Mouse (Mus musculus) CH12F3 (cell line): ENCODE data around the gene E130208F15Rik.

Experiments used
- in situ Hi-C: fragments of 300-500 bp; cut with MboI; formaldehyde crosslinking; loops from 2 replicates; pipeline ENCODE4 v1.14.3; 2020; ENCODE audit warnings: low sequenced_read_pairs

Gene E130208F15Rik

DNA sequence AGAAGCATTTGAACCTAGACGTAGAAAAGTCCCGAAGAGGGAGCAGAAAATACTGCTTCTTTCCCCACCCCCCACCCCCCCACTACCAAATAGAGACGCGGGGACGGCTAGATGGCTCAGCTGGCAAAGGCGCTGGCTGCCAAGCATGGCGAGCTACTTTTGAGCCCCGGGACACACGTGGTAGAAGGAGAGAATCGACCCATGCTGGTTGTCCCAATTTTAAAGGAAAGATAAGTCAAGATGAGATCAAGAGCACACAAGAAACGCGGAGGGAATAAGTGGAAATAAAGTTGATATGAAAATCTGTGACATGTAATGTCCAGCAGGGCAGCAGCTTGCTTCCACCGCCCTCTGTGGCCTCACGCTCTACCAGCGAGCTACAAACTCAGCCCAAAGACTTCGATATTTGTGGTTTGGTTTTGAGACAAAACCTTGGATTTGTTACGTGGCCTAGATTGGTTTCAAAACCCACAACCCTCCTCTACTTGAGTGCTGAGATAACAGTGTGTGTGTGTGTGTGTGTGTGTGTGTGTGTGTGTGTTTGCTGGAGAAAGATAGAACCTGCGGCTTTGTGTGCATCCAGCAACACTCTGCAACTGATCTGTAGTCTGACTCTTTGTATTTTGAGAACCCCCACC, 11.2 kb downstream of the E130208F15Rik start:
- in situ Hi-C loops = no loop called here

DNA sequence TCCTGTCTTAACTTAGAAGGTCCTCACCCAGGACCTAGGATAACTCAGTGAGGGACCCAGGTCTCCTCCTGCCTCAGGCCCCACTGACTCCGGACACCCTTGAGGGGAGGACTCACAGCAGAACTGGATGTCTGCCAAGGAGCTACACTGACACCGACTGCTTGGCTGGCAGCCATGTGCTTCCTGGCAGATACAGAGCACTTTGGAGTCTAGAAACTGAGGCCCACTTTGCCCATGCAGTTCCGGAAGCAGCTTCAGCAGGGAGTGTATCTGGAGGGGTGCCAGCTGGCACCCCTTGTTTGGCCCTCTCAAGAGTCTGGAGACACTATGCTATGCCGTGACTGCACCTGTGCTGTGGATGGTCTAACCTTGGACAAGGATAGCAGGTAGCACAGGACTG, 11.9 kb downstream of the E130208F15Rik start:
- in situ Hi-C loops = no loop called here

DNA sequence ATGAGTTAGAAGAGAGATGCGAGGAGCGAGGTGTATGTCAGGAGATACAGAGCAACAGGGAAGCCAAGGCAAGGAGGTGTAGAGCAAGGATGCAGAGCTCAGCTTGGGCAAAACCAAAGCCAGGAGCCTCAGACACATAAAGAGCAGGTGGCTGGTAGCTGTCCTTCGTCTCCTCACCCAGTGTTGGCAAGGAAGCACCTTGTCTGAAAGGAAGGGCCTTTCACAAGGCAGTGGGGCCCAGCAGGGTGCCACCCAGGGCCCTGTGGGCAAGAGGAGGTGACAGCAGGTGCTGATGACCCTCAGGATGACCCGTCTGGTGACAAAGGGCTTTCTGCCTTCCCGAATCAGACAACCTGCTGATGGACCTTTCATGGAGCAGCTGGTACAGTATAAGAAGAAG, 13.0 kb downstream of the E130208F15Rik start:
- in situ Hi-C loops = no loop called here

DNA sequence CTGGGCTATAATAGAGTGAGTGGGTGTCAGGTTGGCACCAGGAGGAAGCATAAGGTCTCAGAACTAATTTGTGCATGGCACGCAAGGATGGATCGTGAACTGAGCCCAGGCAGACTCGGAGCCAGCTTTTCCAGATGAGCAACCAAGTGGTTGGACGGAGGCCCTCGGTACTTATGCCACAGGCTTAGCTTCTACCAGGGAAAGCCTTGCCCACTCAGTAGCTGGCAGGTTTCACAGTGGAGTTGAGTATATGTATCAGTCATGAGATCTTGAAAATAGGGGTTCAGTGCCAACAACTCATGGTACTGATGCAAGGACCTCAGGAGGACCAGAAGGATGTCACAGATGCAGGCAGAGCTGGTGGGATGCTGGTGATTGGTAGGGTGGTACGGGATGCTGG, 14.1 kb downstream of the E130208F15Rik start:
- in situ Hi-C loops = no loop called here

DNA sequence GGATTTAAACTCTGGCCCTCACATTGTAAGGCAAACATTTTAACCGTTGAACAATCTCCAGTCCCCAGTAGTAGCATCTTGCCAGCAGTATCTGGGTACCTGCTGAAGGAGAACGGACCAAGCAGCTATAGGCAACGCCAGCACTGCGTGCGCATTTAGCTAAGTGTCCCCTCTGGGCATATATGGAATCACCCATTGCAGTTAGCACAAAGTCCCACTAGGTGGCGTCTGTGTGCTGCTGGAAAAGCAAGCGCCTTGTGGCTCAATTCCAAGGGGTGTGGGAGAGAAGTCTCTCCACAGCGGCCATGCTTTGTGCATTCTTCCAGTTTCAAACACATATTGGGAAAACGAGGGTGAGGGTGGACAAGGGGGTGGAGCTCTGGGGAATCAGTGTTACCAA, 14.8 kb downstream of the E130208F15Rik start:
- in situ Hi-C loops = no loop called here

DNA sequence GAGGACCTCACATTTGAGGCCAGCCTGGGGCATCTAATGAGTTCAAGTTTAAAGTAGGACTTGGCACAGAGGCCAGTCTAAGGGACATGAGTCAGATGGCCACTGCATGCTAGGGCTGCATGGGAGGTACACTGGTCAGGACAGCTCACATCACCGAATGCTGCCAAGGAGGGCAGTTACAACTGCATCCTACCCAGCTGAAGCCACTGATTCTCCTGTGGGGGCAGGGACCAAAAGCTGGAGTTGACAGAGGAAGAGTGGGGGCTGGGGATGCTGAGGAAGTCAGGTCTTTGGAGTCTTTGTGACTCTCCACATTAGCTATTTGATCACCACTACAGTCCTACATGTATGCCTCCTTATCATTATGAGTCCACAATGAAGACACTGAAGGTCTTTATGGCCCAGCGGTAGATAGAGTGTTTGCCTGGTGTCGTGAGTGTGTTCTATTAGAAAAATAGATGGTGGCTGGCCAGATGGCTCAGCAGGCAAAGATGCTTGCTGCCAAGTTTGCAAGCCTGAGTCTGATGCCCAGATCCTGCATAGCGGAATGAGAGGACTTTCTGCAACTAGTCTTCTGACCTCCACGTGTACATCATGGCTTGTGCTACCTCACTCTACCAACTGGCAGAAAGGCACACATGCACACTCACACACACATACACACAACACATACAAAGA, 18.0 kb downstream of the E130208F15Rik start:
- in situ Hi-C loops = no loop called here

DNA sequence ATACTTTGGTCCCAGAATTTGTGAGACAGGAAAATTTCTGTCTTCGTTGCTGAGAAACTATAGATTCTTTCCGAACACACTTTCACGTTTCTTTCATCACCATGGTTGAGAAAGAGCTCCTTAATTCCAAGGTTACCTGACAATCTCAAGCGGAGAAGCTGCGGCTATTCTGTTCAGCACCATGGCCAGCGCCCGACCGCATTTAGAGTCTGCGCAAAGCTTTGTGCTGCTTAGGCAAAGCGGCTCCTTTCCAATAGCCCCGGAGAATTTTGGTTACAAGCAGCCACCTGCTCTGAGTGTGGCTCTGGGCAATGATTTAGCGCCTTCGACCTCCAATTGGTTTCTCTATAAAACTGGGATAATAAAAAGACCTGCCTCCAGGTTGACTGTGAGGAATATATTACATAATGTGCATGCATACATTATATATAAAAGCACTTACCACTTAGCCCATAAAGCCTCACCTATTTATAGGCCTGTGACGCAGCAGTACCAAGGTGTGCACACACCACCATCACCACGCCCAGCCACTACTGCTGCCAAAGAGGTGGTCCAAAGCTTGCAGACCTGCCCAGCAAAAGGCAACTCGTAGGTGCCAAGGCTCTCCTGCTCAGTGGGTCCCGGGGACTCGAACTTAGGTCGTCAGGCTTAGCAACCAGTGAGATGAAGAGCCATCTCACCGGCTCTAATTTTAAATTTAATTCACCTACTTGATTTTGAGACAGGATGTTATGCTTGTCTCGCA, 25.3 kb downstream of the E130208F15Rik start:
- in situ Hi-C loops = no loop called here

DNA sequence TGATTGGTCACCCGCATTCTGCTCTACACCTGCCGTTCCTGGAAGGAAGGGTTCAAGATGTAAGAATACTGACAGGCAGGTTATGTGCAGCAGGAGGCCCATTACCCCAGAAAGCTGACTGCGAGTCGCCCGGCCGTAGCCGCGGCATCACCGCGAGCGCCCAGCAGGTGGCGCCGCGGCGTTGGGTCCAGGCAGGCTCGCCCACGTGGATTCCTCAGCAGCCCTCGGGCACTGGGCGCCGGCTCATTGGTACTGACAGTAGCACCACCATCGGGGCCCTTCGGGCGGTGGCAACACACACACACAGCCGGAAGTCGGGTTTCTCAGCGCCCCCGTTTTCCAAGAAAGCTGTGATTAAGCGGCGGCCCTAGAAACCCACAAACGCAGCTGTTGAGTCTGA, 26.3 kb downstream of the E130208F15Rik start:
- in situ Hi-C loops = no loop called here

DNA sequence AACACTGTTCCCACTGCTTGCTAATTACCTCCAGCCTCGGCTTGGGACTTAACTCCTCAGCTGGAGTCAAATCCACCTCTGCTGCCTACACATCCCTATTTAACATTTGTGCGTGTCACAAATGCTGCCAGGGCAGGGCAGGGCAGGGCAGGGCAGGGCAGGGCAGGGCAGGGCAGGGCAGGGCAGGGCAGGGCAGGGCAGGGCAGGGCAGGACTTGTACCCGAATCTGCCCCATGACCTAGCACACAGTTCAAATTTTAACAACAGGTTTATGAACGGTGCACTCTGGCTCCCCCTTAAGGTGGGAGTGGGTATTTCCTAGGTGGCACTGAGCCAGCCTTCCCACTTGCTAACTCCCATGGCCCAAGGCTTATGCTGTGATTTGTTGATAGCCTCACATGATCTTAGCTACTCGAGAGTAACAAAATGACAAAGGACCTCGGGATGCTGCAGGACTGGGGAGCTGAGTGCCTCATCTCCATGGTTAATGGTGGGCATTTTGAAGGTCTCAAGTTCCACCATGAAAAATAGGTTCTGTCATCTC, 31.8 kb downstream of the E130208F15Rik start:
- in situ Hi-C loops = no loop called here

DNA sequence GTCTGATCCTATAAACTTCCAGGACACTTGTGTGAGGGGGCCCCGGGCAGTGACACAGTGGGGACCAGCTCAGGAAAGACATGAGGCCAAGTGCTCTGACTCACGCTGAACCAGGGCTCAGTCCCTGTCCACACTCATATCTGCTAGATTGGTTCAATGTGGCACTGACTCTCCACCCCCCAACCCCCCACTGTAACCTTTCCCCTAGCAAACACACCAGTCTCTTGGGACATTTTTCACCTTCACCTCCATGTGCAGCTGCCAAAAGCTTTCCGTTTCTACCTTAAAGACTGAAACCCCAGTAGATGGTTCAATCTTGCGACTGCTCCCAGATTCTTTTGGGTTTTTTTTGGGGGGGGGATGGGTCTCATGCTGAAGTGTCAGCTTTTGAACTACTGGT, 32.5 kb downstream of the E130208F15Rik start:
- in situ Hi-C loops = no loop called here

DNA sequence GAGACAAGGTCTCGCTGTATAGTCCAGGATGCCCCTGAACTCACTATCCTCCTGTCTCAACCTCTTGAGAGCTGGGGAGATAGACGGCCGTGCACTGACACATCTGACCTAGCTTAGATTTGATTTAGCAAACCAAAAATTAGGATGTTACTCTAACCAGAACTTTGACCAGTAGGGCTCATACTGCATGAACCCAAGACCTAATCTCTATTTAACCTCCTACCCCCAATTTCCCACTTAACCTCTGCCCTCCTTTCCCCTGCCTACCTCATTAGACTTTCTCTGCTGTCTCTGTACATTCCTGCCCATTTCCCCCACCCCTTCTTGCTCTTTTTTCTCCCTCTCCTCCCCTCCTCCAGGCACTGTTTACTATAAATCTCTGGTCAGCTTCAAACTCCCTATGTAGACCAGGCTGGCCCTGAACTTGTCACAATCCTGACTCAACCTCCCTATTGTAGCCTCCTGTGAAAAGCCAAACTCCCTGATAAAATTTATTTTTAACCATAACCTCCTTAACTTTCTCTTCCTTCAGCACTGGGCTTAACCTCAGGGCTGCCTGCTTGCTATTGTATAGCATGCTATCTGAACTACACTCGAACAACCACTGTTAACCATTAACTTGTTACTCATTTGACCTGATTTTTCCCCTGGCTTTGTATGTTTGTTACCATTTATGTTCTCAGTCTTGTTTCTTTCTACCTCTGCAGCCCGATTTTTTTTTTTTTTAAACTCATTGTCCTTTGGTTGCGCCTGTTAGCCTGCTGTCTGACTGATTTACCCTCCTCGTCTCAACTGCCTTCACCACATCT, 37.0 kb downstream of the E130208F15Rik start:
- in situ Hi-C loops = no loop called here

DNA sequence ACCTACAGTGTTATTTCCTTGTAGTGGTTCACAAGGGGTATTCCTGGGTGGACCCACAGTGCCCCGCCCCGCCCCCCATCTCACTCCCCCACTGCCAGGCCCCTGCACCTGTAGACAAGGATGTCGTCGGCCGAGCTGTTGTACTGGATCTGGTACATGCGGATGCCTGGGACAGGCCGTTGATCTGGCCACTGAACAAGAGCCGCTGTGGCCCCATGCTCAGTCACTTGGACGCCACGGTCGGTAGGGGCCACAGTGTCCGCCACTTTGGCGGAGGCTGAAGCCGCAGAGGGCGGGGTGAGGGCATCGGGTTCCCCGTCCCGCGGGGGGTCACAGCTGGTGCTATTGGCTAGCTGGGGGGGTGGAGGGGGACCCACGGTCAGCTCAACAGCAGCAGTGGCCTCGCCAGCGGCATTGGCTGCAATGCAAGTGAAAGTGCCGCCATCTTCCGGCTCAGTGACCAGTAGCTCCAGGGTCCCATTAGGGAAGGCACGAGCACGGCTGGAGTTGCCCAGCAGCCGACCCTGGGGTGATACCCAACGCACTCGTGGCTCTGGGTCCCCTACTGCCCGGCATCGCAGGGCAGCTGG, 37.8 kb downstream of the E130208F15Rik start:
- in situ Hi-C loops = no loop called here

DNA sequence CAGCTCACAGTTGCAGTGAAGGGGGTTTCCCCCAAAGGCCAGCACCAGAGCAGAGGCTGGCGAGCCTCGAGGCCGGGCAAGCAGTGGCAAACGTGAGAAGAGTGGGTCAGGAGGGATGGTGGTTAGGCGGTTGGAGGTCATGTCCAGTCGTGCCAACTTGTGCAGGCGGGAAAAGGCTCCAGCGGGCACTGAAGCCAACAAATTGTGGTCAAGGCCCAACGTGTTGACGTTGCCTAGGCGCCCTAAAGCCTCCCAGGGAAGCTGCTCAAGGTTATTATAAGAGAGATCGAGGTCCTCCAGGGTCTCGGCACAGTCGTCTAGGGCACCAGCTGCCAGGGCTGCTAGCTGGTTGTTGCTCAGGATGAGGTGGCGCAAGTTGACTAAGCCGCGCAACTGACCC, 38.5 kb downstream of the E130208F15Rik start:
- in situ Hi-C loops = no loop called here

DNA sequence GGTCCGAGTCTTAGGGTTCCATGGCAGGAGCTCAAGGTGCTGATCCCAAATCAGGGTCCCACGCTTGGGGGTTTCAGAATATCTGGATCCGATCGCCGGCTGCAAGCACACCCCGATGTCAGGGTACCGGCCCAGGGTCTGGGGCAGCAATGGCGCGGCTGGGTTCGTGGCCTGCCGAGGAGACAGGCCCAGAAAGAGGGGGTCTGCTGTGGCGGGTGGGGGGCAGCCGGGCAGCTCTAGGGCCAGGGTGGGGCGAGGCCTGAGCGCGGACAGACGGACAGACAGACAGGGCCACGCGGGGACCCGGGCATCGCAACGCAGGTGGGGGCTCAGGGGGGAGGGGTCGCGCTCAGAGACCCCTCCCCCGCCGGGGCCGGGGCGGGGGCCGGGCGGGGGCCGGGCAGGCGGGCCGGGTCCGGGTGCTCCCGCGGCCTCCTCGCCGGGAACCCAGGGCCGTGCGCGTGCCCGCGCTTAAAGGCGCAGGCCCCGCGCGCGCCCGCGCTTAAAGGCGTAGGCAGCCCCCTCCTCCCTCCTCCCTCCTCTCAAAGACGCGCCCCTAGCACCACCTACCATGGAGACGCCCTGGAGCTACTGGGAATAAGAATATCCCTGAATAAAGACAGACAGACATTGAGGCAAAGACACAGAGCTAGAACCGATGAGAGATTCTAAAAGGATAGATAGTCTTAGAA, 41.3 kb downstream of the E130208F15Rik start, which contains the start of gene Lrfn3:
TSS of gene Lrfn3 (minus strand) at position 121 of the 692 bp plus-strand sequence.
- in situ Hi-C loops = no loop called here

DNA sequence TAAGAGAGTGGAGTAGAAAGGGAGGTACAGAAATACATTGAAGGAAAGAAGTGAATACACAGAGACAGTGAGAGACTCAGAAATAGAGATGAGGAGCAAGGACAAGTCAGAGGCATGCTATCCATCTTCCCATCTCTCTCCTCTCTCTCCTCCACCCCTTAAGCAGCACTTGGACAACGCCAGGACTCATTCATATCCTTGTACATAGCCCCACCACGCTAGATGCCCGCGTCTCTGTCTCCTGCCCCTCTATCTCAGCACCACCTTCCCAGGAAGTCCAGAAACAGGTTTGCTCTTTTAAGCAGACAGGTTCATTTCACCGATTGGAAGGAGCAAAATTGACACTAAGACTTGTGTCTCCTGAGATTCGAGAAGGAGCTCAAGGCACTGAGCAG, 41.8 kb downstream of the E130208F15Rik start:
- in situ Hi-C loops = no loop called here

DNA sequence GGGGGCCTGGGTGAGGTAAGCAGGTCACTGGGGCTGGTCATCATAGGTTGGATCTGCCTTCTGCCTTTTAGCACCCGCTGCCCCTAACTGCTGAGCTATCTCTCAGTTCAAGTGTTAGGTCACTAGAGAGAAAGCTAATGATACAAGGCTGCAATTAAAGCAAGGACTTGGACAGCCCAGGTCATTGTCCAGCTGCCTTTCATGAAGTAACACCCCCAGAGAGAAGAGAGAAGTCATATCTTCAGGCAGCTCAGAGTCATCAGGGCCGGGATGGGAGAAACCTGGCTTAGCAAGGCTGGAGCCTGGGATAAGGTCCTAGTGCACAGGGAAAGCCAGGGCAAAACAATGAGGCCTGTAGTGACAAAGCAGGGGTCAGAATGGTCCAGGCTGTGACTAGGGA, 45.9 kb downstream of the E130208F15Rik start:
- in situ Hi-C loops = no loop called here
